Mouse (Mus musculus) heart, adult 2 months (tissue): Measurements from ENCODE around the gene Plekhm1.

Experiments used
- CTCF ChIP-seq: fragments of 200-600 bp; IDR thresholded peaks from 2 replicates; pipeline ENCODE4 v1.8.1; 2022; ENCODE audit warnings: antibody characterized with exemption, mild to moderate bottlenecking, moderate library complexity
- POLR2A ChIP-seq: fragments of 200-500 bp; IDR thresholded peaks from 2 replicates; pipeline ENCODE4 v1.6.1; 2011; ENCODE audit warnings: mild to moderate bottlenecking, low read depth, low read length, control low read depth; ENCODE audit not compliant: insufficient read depth

DNA sequence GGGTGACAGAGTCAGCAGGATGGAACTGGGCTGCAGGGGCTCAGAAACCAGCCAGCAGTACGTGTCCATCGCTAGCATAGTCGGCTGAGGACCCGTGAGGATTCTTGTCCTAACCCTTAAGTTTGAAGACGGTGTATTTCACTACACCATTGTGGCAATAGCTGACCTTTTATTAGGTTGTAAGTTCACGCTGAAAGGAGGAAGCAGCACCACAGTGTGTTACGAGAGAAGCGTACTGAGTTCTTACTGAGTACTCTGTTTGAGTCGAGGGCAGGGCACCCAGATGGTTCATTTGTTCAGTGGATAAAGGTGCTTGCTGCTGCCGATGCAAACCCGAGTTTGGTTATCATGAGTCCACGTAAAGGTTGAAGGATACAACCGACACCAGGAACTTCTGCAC, 7.2 kb upstream of the Plekhm1 start:
- TF ChIP-seq CTCF (no peak), POLR2A (no peak)
